ENCODE assay signal across 8 mouse cellular contexts in genomic region chrX:137038000-137038483, GRCm38 (mm10). TPM values are rescaled to one million over a fixed set of nuclear protein-coding genes. Genes with fewer than 3 reads are reported as not detected.
DNase-seq lines count a peak whose midpoint lies in the region; ATAC-seq and TF ChIP-seq lines count a peak whose summit lies in the region.

Gene Slc25a53, minus strand, starts transcription at chrX:137038302.

- peaks cover 0 to 9% of the 10 kb centered on the region in 2 experiments; a peak in 1 of 4 replicates for H3K4me1 ChIP-seq in CH12.LX (ENCODE audit: control insufficient read depth in 1 of 2, insufficient read depth in 2 of 2)
- peaks cover 6% of the 10 kb centered on the region for H3K4me1 ChIP-seq in forebrain, embryonic 10.5 days
- no peaks in the 10 kb centered on the region for H3K4me1 ChIP-seq in heart, embryonic 15.5 days (replicated peaks)
- peaks cover 9% of the 10 kb centered on the region for H3K4me1 ChIP-seq in liver, embryonic 13.5 days (replicated peaks)
- H3K4me1 ChIP-seq in stomach, embryonic 14.5 days (ENCODE audit: control insufficient read depth, insufficient read depth, low read length), result no peaks in the 10 kb centered on the region

- TF ChIP-seq POLR2A in CH12.LX (IDR thresholded peaks at IDR 0.05; ENCODE audit: low read depth, low read length), result peak; percentile 50; the same call in 1 of the 2 replicates

- peak; percentile 70 for DNase-seq in CH12.LX (ENCODE audit: extremely low read depth)
- peak; percentile 50 for DNase-seq in c-Kit-positive CD71-negative TER-119-negative erythroid progenitor cells, embryonic 14.5 days (ENCODE audit: low read depth)
- peak; percentile 83 for DNase-seq in forebrain, embryonic 10.5 days (ENCODE audit: extremely low spot score, low spot score)
- DNase-seq in kidney, postnatal 14 days, result peak; percentile 90
- peak; percentile 67 for DNase-seq in liver, embryonic 13.5 days
- DNase-seq in natural killer cell, adult 2 months (ENCODE audit: low spot score in 2 of 2), result peak; percentile 51 to 79

- H3K27ac ChIP-seq in CH12.LX (ENCODE audit: insufficient read depth, low read depth), result peak within 1 kb of the TSS; percentile 91
- H3K27ac ChIP-seq in forebrain, embryonic 10.5 days, result peak within 1 kb of the TSS; percentile 94
- H3K27ac ChIP-seq in heart, embryonic 15.5 days, result peak within 1 kb of the TSS; percentile 90
- H3K27ac ChIP-seq in liver, embryonic 13.5 days, result peak within 1 kb of the TSS; percentile 68; the same call in 1 of the 2 replicates
- H3K27ac ChIP-seq in stomach, embryonic 14.5 days (ENCODE audit: low read length), result peak within 1 kb of the TSS; percentile 77; the same call in 1 of the 2 replicates

- in situ Hi-C loops in CH12.LX (cut with MboI; ENCODE audit: low pct_ligation_motif_present, low pct_unique_long_range_greater_than_20kb, low sequenced_read_pairs), result no loop called here

- H3K9ac ChIP-seq in CH12.LX (ENCODE audit: insufficient read depth, low read depth), result peak within 1 kb of the TSS; percentile 82
- H3K9ac ChIP-seq in heart, embryonic 15.5 days, result peak within 1 kb of the TSS; percentile 64
- H3K9ac ChIP-seq in liver, embryonic 13.5 days, result peak within 1 kb of the TSS; percentile 71
- H3K9ac ChIP-seq in stomach, embryonic 14.5 days (replicated peaks; ENCODE audit: low read depth, low read length), result peak within 1 kb of the TSS; percentile 45

- TF ChIP-seq RAD21 in CH12.LX (IDR thresholded peaks at IDR 0.05; ENCODE audit: low read depth, low read length), result no peak

- H3K79me2 ChIP-seq in CH12.LX (replicated peaks; ENCODE audit: control insufficient read depth, extremely low read depth, insufficient read depth, poor library complexity, severe bottlenecking), result peaks cover 15% of the 10 kb centered on the region; the same call in 1 of the 2 replicates

- peaks cover 0 to 2% of the 10 kb centered on the region in 2 experiments for H3K36me3 ChIP-seq in CH12.LX (replicated peaks in 1 of 2; ENCODE audit: control insufficient read depth in 1 of 2, insufficient read depth in 1 of 2, low read length in 1 of 2)
- no peaks in the 10 kb centered on the region for H3K36me3 ChIP-seq in forebrain, embryonic 10.5 days (replicated peaks)
- H3K36me3 ChIP-seq in heart, embryonic 15.5 days, result no peaks in the 10 kb centered on the region
- H3K36me3 ChIP-seq in liver, embryonic 13.5 days, result no peaks in the 10 kb centered on the region
- H3K36me3 ChIP-seq in stomach, embryonic 14.5 days (ENCODE audit: control insufficient read depth, insufficient read depth, low read length), result no peaks in the 10 kb centered on the region

- H3K9me3 ChIP-seq in CH12.LX (replicated peaks; ENCODE audit: low read length), result no peaks in the 10 kb centered on the region
- H3K9me3 ChIP-seq in forebrain, embryonic 10.5 days, result no peaks in the 10 kb centered on the region
- H3K9me3 ChIP-seq in heart, embryonic 15.5 days (replicated peaks), result no peaks in the 10 kb centered on the region
- H3K9me3 ChIP-seq in liver, embryonic 13.5 days (replicated peaks), result no peaks in the 10 kb centered on the region
- no peaks in the 10 kb centered on the region for H3K9me3 ChIP-seq in stomach, embryonic 14.5 days (ENCODE audit: control insufficient read depth, low read depth, low read length)

- dilution Hi-C loops in CH12.LX (cut with MboI; ENCODE audit: extremely low pct_ligation_motif_present, extremely low pct_unique_long_range_greater_than_20kb, low sequenced_read_pairs), result no loop called here

- H3K4me2 ChIP-seq in CH12.LX (ENCODE audit: insufficient read depth, low read depth, poor library complexity, severe bottlenecking), result peak within 1 kb of the TSS; percentile 67
- peak within 1 kb of the TSS; percentile 64 for H3K4me2 ChIP-seq in heart, embryonic 15.5 days
- peak within 1 kb of the TSS; percentile 71 for H3K4me2 ChIP-seq in liver, embryonic 13.5 days
- H3K4me2 ChIP-seq in stomach, embryonic 14.5 days (replicated peaks; ENCODE audit: low read depth, low read length), result peak within 1 kb of the TSS; percentile 49

- no peak for TF ChIP-seq EP300 in CH12.LX (IDR thresholded peaks at IDR 0.05; ENCODE audit: low read length)

- peak; percentile 91 for ATAC-seq in heart, embryonic 15.5 days (replicated peaks; ENCODE audit: insufficient number of reproducible peaks, insufficient read depth, low FRiP score, low read depth)
- peak; percentile 91 for ATAC-seq in liver, embryonic 13.5 days (ENCODE audit: low read depth)
- ATAC-seq in stomach, embryonic 14.5 days (ENCODE audit: insufficient number of reproducible peaks, insufficient read depth, low FRiP score, low read depth), result peak; percentile 95

- H3K27me3 ChIP-seq in CH12.LX (replicated peaks), result no peaks in the 10 kb centered on the region
- peaks cover 3% of the 10 kb centered on the region; the same call in 1 of the 2 replicates for H3K27me3 ChIP-seq in forebrain, embryonic 10.5 days (ENCODE audit: poor library complexity, severe bottlenecking)
- H3K27me3 ChIP-seq in heart, embryonic 15.5 days, result no peaks in the 10 kb centered on the region
- H3K27me3 ChIP-seq in liver, embryonic 13.5 days, result no peaks in the 10 kb centered on the region
- no peaks in the 10 kb centered on the region for H3K27me3 ChIP-seq in stomach, embryonic 14.5 days (ENCODE audit: control insufficient read depth, insufficient read depth, low read length)

- peak within 1 kb of the TSS; percentile 58 to 89 (median 83) for H3K4me3 ChIP-seq in CH12.LX (replicated peaks in 1 of 3; ENCODE audit: low read depth in 2 of 3, low read length in 2 of 3, poor library complexity in 1 of 3)
- peak within 1 kb of the TSS; percentile 60 for H3K4me3 ChIP-seq in forebrain, embryonic 10.5 days
- H3K4me3 ChIP-seq in heart, embryonic 15.5 days, result peak within 1 kb of the TSS; percentile 66
- peak within 1 kb of the TSS; percentile 69 for H3K4me3 ChIP-seq in liver, embryonic 13.5 days (replicated peaks)
- H3K4me3 ChIP-seq in stomach, embryonic 14.5 days (ENCODE audit: low read depth, low read length), result peak within 1 kb of the TSS; percentile 42

- WGBS in forebrain, embryonic 10.5 days, result 11% methylated on average over 31 of the region's 31 CpGs
- 20% methylated on average over 31 of the region's 31 CpGs for WGBS in heart, embryonic 15.5 days
- 19% methylated on average over 31 of the region's 31 CpGs for WGBS in liver, embryonic 13.5 days (ENCODE audit: insufficient replicate concordance)
- 23% methylated on average over 31 of the region's 31 CpGs for WGBS in stomach, embryonic 14.5 days

- no peak for TF ChIP-seq CTCF in CH12.LX (conservative IDR thresholded peaks at IDR 0.05 in 1 of 2, IDR thresholded peaks at IDR 0.05 in 1 of 2; ENCODE audit: low read depth in 2 of 2, low read length in 2 of 2)

TF ChIP-seq in CH12.LX, 34 proteins besides CTCF, POLR2A, EP300 and RAD21:
- TF ChIP-seq ZKSCAN1 (IDR thresholded peaks at IDR 0.05; ENCODE audit: borderline replicate concordance, low read depth, low read length), result no peak
- TF ChIP-seq NELFE (IDR thresholded peaks at IDR 0.05; ENCODE audit: low read depth, low read length), result peak; percentile 30
- 0 out of 2 replicates have a peak, but pooled peaks have one; percentile 6 for TF ChIP-seq TBP (conservative IDR thresholded peaks at IDR 0.05; ENCODE audit: low read depth, low read length)
- peak; percentile 76; the same call in 1 of the 2 replicates for TF ChIP-seq KAT2A (IDR thresholded peaks at IDR 0.05; ENCODE audit: insufficient replicate concordance, low read length)
- peak; percentile 67; the same call in 1 of the 2 replicates for TF ChIP-seq MXI1 (IDR thresholded peaks at IDR 0.05; ENCODE audit: low read depth, low read length)
- TF ChIP-seq ELF1 (IDR thresholded peaks at IDR 0.05; ENCODE audit: low read depth, low read length), result peak; percentile 73
- TF ChIP-seq CHD2 (IDR thresholded peaks at IDR 0.05; ENCODE audit: low read length), result peak; percentile 78
- peak; percentile 93 for TF ChIP-seq SIN3A (IDR thresholded peaks at IDR 0.05; ENCODE audit: low read length)
- TF ChIP-seq IRF4 (IDR thresholded peaks at IDR 0.05; ENCODE audit: low read depth, low read length), result 0 out of 2 replicates have a peak, but pooled peaks have one; percentile 24
- TF ChIP-seq NRF1 (IDR thresholded peaks at IDR 0.05; ENCODE audit: low read depth, low read length), result no peak
- peak; percentile 92 for TF ChIP-seq HCFC1 (IDR thresholded peaks at IDR 0.05; ENCODE audit: low read depth, low read length)
- no peak for TF ChIP-seq PAX5 (IDR thresholded peaks at IDR 0.05; ENCODE audit: low read length)
- no peak for TF ChIP-seq RCOR1 (conservative IDR thresholded peaks at IDR 0.05; ENCODE audit: low read depth, low read length)
- no peak for TF ChIP-seq JUND (conservative IDR thresholded peaks at IDR 0.05; ENCODE audit: low read depth, low read length)
- TF ChIP-seq MYC (IDR thresholded peaks at IDR 0.05; ENCODE audit: low read depth, low read length), result 0 out of 2 replicates have a peak, but pooled peaks have one; percentile 44

RNA-seq across cellular contexts. Expression of gene Slc25a53, which starts in this region (rescaled TPM):
- 3.3 and 4.2 TPM in 2 replicates for total RNA-seq in CH12.LX (2012; rRNA removed)
- 3.1 and 6.2 TPM in 2 replicates for total RNA-seq in CH12.LX (2014; rRNA removed)
- 3.0 and 3.5 TPM in 2 replicates for polyA plus RNA-seq in CH12.LX (2012; ENCODE audit: insufficient read length, low read depth)
- 11.1 and 12.3 TPM in 2 replicates for polyA plus RNA-seq in forebrain, embryonic 10.5 days (2016; fragmentation: Nextera tagmentation; extraction: Ambion mirVana)
- polyA plus RNA-seq in heart, embryonic 15.5 days (2015; fragmentation: Nextera tagmentation; extraction: Ambion mirVana), result 4.9 and 6.5 TPM in 2 replicates
- polyA plus RNA-seq in liver, embryonic 13.5 days (2015; fragmentation: Nextera tagmentation; extraction: Ambion mirVana), result 2.6 and 3.6 TPM in 2 replicates
- polyA plus RNA-seq in stomach, embryonic 14.5 days (2014; fragmentation: Nextera tagmentation; extraction: Ambion mirVana), result 10.6 and 14.4 TPM in 2 replicates

Comparison
In these comparisons a context has a peak if more than half of its experiments do, and no peak if none do; other contexts are left out.
1. Peak in every context shown above with its lines: DNase-seq, ATAC-seq, H3K4me3 ChIP-seq and H3K27ac ChIP-seq.